Mouse (Mus musculus) urinary bladder, postnatal 10 days (tissue): ENCODE data around the gene Thsd4.
"Not testable (repeated sequence)": the region's sequence is repeated elsewhere in the genome, so short reads cannot be mapped to it uniquely, and the experiment has no call there.

ENCODE experiments used
- DNase-seq: peaks from one replicate; pipeline ENCODE4 v3.0.0; 2022; ENCODE audit warnings: low spot score

The Thsd4 gene

DNA sequence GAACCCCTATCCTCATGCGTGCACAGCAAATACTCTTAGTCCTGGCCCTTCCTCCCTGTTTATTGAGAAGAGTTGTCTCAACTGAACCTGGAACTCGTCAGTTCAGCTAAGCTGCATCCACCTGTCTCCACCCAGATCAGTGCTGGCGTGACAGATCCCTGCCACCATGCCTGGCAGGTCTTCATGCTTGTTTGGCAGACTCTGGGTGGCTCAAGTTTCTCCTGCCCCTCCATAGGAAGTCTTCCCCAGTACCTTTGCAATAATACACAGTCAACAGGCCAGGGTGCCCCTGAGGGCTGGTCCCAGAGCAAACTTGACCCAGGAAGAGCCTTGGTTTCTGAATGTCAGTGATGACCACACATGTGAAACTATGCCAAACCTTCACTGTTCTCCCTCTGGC lies 576.6 kb downstream of the Thsd4 start:
- no peak for DNase-seq

GRCm38 (mm10) chr9:59943826-59944225 lies 578.0 kb downstream of the Thsd4 start:
- DNase-seq: no peak

GRCm38 (mm10) chr9:59942501-59943085 lies 579.3 kb downstream of the Thsd4 start:
- DNase-seq: no peak

DNA sequence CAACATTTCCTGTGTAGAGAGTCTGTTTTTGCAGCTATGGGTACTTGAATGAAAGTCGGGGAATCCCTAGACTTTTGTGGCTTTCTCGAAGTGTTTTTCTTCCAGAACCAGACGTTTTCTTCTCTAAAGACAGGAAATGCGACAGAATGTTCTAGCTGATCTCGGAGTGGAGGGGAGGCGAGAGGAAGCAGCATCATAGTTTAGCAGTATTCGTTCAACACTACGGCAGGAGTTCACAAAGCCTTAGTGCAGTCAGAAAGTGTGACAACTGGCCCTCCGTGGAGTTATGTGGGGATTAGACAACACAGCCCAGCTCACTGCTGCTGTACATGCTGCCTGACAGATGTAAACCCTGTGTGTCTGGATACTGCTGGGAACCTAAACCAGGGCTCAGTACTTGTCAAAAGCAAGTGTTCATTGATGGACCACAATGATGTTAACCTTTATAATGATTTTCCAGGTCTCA lies 579.9 kb downstream of the Thsd4 start:
- no peak for DNase-seq

DNA sequence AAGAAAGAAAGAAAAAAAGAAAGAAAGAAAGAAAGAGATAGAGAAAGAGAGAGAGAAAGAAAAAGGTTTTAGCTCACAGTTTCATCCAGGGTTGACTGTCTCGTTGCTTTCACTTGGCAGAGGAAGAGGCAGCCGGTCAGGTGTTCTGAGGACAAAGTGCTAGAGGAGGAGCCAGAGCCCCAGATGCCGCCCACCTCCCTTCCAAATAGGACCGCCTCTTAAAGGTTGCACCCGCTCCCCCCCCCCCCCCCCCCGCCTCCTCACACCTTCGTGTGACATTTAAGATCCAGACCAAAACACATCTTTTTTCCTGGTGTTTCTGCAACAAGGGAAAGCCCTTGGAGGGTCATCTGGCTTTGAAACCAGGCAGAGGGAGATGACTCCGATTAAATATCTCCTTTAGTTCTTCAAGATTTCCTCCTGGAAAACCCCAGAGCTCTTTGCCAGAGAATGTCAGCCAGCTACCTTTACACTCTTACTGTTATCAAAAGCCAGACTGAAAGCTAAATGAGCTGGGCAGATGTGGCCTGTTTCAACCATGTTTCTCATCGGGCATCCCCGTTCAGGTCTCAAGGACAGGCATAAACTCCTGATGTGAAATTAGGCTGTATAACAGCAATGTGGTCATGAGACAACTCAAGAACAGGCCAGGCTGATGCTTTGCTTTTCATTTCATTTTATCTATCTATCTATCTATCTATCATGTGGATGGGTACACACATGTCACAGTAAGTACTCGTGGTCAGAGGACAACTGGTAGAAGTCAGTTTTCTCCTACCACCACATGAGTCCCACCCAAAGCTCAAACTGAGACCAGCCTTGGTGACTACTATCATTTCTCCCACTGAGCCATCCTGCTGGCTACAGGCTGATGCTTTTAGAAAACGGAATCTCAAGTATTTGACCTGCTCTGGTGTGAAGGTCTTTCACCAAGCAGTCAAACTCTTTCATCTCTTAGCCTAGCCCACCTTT lies 580.6 kb downstream of the Thsd4 start:
- no peak for DNase-seq

DNA sequence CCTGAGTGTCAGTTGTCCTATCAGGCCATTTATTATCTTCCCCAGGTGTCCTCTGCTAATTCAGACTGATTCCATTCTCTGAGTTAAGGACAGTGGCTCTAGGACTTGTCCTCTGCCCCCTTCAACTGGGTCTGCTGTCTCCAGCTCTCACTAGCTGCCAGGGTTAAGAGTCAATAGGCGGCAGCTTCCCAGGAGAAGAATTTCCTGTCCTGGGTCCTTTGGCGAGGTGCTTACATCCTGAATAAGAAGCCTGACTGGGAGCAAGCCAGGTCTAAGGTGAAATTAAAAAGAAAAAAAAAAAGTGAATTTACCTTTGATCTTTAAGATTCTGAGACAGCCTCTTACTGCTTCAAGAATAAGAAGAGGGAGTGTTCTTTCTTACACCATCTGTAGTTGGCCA lies 582.2 kb downstream of the Thsd4 start:
- no peak for DNase-seq

DNA sequence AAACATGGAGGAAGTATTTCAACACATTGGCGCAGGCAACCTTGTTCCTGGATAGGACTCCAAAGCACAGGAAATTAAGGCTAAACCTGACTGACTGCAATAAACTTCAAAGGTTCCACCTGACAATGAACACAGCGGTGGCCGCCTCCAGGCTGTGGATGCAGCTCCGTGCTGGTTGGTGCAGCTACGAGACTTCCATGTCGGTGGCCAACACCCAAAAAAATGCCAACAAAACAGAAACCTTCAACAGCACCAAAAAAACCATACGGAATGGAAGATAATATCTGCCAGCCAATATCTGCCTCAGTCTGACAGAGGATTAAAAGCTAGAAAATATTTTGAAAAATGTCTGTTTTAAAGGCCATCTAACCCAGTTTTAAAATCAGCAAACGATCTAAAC lies 583.3 kb downstream of the Thsd4 start:
- DNase-seq: no peak

DNA sequence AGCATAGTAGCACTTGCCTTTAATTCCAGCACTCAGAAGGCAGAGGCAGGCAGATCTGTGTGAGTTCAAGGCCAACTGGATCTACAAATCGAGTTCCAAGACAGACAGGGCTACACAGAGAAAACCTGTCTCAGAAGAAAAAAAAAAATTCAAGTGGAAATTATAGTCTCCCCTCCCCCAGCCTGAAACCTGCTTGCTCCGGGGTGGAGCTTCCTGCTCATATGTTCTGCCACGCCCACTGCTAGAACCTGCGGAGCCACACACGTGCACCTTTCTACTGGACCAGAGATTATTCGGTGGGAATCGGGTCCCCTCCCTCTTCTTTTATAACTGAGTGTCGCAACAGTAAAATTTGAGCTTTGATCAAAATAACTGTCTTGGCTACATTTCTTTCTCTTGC lies 586.0 kb downstream of the Thsd4 start:
- DNase-seq: not testable (repeated sequence)

- DNase-seq: no peak
Observed at GRCm38 (mm10) chr9:59930248-59930647, 591.6 kb downstream of the Thsd4 start.
